Mouse (Mus musculus) activated CD4-positive, CD25-positive, alpha-beta regulatory T cell (primary cell): ENCODE results near the gene Olfr203. TPM values are rescaled to one million over a fixed set of nuclear protein-coding genes. Genes with fewer than 3 reads are reported as not detected.

ENCODE experiments used
- polyA plus RNA-seq, 2 experiments: library from polyadenylated mRNA; unstranded; fragments of 100-300 nt; shearing (Covaris generic); gene quantifications; one replicate each; pipeline ENCODE4 v1.2.1; 2017

Gene Olfr203
- not detected for polyA plus RNA-seq

DNA sequence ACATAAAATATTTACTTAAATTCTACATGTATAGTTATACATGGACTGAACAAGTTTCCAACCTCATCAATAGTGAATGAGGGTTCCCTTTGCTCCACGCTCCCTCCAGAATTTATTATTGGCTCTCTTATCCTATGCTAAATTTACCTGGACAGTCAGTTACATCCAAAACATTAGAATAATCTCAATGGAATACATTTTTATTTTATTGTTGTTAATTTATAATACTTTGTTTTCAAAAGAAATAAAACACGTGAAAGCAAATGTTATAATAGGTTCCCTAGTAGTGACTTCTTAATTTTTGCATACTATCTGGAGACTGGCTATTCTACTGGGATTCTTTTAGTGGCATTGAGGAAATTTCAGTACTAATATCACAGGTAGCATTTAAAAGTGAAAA is at the start of gene Olfr203:
Gene Olfr203, plus strand, starts transcription at position 301 of the 400 bp plus-strand sequence.

DNA sequence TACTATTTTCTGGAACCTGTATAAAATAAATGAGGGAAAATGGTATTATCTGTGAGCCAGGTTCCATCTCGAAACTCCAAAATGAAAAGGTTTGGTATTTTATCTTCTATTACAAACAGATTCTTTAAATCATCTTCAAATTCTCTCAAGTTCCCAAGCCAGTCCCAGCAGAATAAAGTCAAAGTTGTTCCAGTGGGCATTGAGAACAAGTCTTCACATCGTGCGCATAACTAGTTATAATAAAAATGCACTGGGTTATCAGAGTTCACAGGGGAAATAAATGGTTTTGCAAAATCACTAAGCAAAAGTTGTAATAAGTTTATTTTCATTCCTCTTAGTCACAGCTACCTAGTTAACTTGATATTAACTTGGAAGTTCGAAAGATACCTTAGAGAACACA is 26.1 kb upstream of the Olfr203 start, which contains the start of gene Olfr201:
Gene Olfr201, minus strand, starts transcription at position 101 of the 400 bp plus-strand sequence.

DNA sequence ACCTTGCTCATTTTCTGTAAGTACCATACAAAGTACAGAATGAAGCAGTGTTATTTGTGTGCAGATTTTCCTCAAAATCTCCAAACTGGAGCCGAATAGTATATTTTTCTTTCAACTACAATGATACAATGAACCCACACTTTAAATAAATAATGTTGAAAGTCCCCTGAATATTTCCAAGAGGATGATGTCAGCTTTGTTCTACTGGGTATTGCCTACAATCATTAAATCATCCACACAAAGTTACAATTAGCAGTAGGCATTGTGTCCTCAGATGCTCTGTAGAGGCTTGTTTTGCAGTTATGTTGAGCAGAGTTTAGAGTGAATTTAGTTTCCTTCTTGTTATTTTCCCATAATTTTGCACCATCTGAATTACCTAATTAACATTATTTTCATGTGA is 12.0 kb upstream of the Olfr203 start, which contains the start of gene Olfr202:
Gene Olfr202, minus strand, starts transcription at position 101 of the 400 bp plus-strand sequence.

DNA sequence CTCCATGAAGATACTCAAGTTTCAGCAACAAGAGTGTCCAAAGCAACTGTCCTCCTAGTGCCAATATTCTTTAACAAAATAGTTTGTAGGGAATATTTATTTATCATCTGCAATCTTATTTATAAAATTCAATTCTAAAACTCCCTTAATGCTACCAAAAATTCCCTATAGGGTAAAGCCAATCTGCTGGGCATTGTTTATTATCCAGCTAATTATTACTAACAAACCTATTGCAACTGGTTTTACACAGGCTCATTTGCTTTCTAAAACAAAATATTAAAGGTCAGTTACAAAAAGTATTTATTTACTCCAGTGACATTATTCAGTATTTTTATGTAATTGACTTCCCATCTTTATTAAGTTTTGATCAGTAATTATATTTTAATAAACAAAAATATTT is 19.5 kb downstream of the Olfr203 start, which contains the start of gene Olfr204:
Gene Olfr204, minus strand, starts transcription at position 101 of the 400 bp plus-strand sequence.

DNA sequence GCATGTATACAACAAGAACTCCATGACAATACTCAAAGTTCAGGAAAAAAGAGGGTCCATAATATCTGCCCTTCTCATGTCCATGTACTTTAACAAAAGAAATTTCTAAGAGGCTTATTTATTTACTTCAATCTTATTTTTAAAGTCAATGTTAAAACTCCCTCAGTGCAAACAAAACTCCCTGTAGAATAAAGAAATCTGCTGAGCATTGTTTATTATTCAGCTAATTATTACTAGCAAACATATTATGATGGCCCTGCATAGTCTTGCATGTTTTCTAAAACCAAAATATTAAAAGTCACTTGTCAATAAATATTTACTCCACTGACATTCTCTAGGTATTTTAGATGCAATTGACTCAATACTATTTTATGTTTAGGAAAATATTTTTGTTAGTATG is 32.4 kb downstream of the Olfr203 start, which contains the start of gene Olfr205:
Gene Olfr205, minus strand, starts transcription at position 101 of the 400 bp plus-strand sequence.

DNA sequence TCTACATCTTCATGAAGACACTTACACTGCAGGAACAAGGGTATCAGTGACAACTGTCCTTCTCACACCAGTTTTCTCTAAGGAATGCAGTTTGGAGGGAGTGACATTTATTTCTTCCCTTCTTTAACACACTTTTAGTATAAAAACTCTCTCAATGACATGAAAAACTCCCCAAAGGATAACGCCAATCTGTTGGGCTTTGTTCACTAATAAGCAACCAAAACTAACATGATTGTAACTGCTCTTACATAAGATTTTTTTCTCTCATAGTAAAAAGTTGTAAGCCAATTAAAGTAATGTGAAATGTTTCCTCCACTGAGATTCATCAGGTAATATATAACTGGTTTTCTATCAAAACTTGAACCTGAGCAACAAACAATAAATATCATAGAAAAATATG is 50.5 kb downstream of the Olfr203 start, which contains the start of gene Olfr206:
Gene Olfr206, minus strand, starts transcription at position 101 of the 400 bp plus-strand sequence.

Other genes starting within 250 kb of the Olfr203 start
- gene Olfr190, start 220.9 kb upstream of the Olfr203 start, polyA plus RNA-seq: not detected
- not detected for gene Olfr191, start 209.1 kb upstream of the Olfr203 start, polyA plus RNA-seq
- not detected for gene Olfr193, start 187.0 kb upstream of the Olfr203 start, polyA plus RNA-seq
- under 1 TPM in 1 of 2 experiments, not detected in 1; 0.08 TPM for gene Olfr194, start 177.8 kb upstream of the Olfr203 start, polyA plus RNA-seq
- gene Olfr195, start 151.8 kb upstream of the Olfr203 start, polyA plus RNA-seq: not detected
- gene Olfr196, start 128.4 kb upstream of the Olfr203 start, polyA plus RNA-seq: not detected
- gene Olfr198, start 95.3 kb upstream of the Olfr203 start, polyA plus RNA-seq: not detected
- gene Olfr199, start 79.1 kb upstream of the Olfr203 start, polyA plus RNA-seq: not detected
- not detected for gene Olfr201, start 26.2 kb upstream of the Olfr203 start, polyA plus RNA-seq
- not detected for gene Olfr202, start 12.1 kb upstream of the Olfr203 start, polyA plus RNA-seq
- gene Olfr204, start 19.4 kb downstream of the Olfr203 start, polyA plus RNA-seq: under 1 TPM in 1 of 2 experiments, not detected in 1; 0.04 TPM
- gene Olfr205, start 32.3 kb downstream of the Olfr203 start, polyA plus RNA-seq: not detected
- gene Olfr206, start 50.4 kb downstream of the Olfr203 start, polyA plus RNA-seq: not detected
- not detected for gene Olfr209, start 65.1 kb downstream of the Olfr203 start, polyA plus RNA-seq
- gene Gabrr3, start 108.5 kb downstream of the Olfr203 start, polyA plus RNA-seq: not detected
- 10 to 100 TPM; 80.1 to 80.4 TPM for gene Riox2, start 172.9 kb downstream of the Olfr203 start, polyA plus RNA-seq